Mouse (Mus musculus) bone marrow macrophage, adult 2 months (primary cell): ENCODE measurements around the gene Fibcd1. TPM values are rescaled to one million over a fixed set of nuclear protein-coding genes. Genes with fewer than 3 reads are reported as not detected.

Experiments used
- H3K27ac ChIP-seq: 2 replicates; pipeline ENCODE4 v1.5.1; 2012; ENCODE audit warnings: low read depth, low read length; ENCODE audit not compliant: insufficient read depth
- H3K4me1 ChIP-seq: 2 replicates; pipeline ENCODE4 v1.6.1; 2012; ENCODE audit warnings: low read length; ENCODE audit not compliant: control insufficient read depth, insufficient read depth
- H3K4me3 ChIP-seq: 2 replicates; pipeline ENCODE4 v1.5.1; 2012; ENCODE audit warnings: mild to moderate bottlenecking, low read length, moderate library complexity; ENCODE audit not compliant: insufficient read depth
- CTCF ChIP-seq: IDR thresholded peaks from 2 replicates; pipeline ENCODE4 v1.5.1; 2012; ENCODE audit warnings: low read depth, mild to moderate bottlenecking, low read length, moderate library complexity
- POLR2A ChIP-seq: IDR thresholded peaks from 2 replicates; pipeline ENCODE4 v1.6.1; 2012; ENCODE audit warnings: mild to moderate bottlenecking, low read depth, low read length, borderline replicate concordance
- polyA plus RNA-seq: library from polyadenylated mRNA; stranded (reverse); fragments of >200 nt; gene quantifications from 2 replicates; pipeline ENCODE4 v1.2.4, GENCODE M21; 2012; ENCODE audit not compliant: missing spikeins, insufficient read depth, insufficient read length

Fibcd1 gene
- polyA plus RNA-seq, 1 experiment, result not detected

GRCm38 (mm10) chr2:31801416-31801815 is 44.4 kb downstream of the Fibcd1 start:
- H3K4me1 ChIP-seq, result no peaks in the 10 kb centered on the region
- TF ChIP-seq CTCF, result no peak
- TF ChIP-seq POLR2A, result no peak
- no peak overlapping the region for H3K4me3 ChIP-seq

GRCm38 (mm10) chr2:31796943-31797342 is 48.9 kb downstream of the Fibcd1 start:
- TF ChIP-seq CTCF, result no peak
- no peak for TF ChIP-seq POLR2A
- H3K4me1 ChIP-seq, result no peaks in the 10 kb centered on the region
- H3K27ac ChIP-seq, result no peak overlapping the region
- no peak overlapping the region for H3K4me3 ChIP-seq

More at GRCm38 (mm10) chr2:31801416-31801815, 44.4 kb downstream of the Fibcd1 start:
- H3K27ac ChIP-seq, result no peak overlapping the region

- H3K27ac ChIP-seq, result no peak overlapping the region
- no peaks in the 10 kb centered on the region for H3K4me1 ChIP-seq
- TF ChIP-seq CTCF, result no peak
- no peak for TF ChIP-seq POLR2A
- H3K4me3 ChIP-seq, result no peak overlapping the region
Observed at GRCm38 (mm10) chr2:31792611-31793010, 53.2 kb downstream of the Fibcd1 start.

- Histone ChIP-seq H3K4me1 (no peaks in the 10 kb centered on the region), H3K4me3 (no peak overlapping the region), H3K27ac (no peak overlapping the region)
- no peak for TF ChIP-seq POLR2A
- no peak for TF ChIP-seq CTCF
Observed at GRCm38 (mm10) chr2:31791260-31791659, 54.5 kb downstream of the Fibcd1 start.

GRCm38 (mm10) chr2:31790728-31791251 is 55.0 kb downstream of the Fibcd1 start:
- no peak overlapping the region for H3K4me3 ChIP-seq
- no peak overlapping the region for H3K27ac ChIP-seq
- TF ChIP-seq POLR2A (no peak), CTCF (no peak)
- no peaks in the 10 kb centered on the region for H3K4me1 ChIP-seq

- TF ChIP-seq CTCF (no peak), POLR2A (no peak)
- no peak overlapping the region for H3K27ac ChIP-seq
- H3K4me1 ChIP-seq, result no peaks in the 10 kb centered on the region
- no peak overlapping the region for H3K4me3 ChIP-seq
Observed at GRCm38 (mm10) chr2:31789215-31789614, 56.6 kb downstream of the Fibcd1 start.

GRCm38 (mm10) chr2:31788227-31788626 is 57.6 kb downstream of the Fibcd1 start:
- TF ChIP-seq CTCF (no peak), POLR2A (no peak)
- H3K4me3 ChIP-seq, result no peak overlapping the region
- no peaks in the 10 kb centered on the region for H3K4me1 ChIP-seq
- no peak overlapping the region for H3K27ac ChIP-seq

- Histone ChIP-seq H3K4me1 (no peaks in the 10 kb centered on the region), H3K4me3 (no peak overlapping the region), H3K27ac (no peak overlapping the region)
- TF ChIP-seq POLR2A (no peak), CTCF (peak; percentile 86)
Observed at GRCm38 (mm10) chr2:31787029-31787428, 58.8 kb downstream of the Fibcd1 start.

GRCm38 (mm10) chr2:31785074-31785473 is 60.7 kb downstream of the Fibcd1 start:
- H3K4me3 ChIP-seq, result no peak overlapping the region
- TF ChIP-seq POLR2A, result no peak
- TF ChIP-seq CTCF, result peak; percentile 48
- no peak overlapping the region for H3K27ac ChIP-seq
- H3K4me1 ChIP-seq, result no peaks in the 10 kb centered on the region

GRCm38 (mm10) chr2:31782958-31783602 is 62.7 kb downstream of the Fibcd1 start:
- TF ChIP-seq CTCF (no peak), POLR2A (no peak)
- H3K4me3 ChIP-seq, result no peak overlapping the region
- no peak overlapping the region for H3K27ac ChIP-seq
- no peaks in the 10 kb centered on the region for H3K4me1 ChIP-seq
